Mouse (Mus musculus): ENCODE data around the gene Irf2. TPM values are rescaled to one million over a fixed set of nuclear protein-coding genes. Genes with fewer than 3 reads are reported as not detected.

Irf2 gene
- polyA plus RNA-seq, 1 experiment from 2014 or later, result 27.0 TPM

- H3K9me3 ChIP-seq (ENCODE audit: control insufficient read depth, low read length), result no peaks in the 10 kb centered on the region
- no peak overlapping the region for H3K27ac ChIP-seq (replicated peaks)
- ATAC-seq (ENCODE audit: low FRiP score, low TSS enrichment), result peak; percentile 65
- peak; percentile 49 for DNase-seq (ENCODE audit: low spot score)
- TF ChIP-seq EP300 (optimal IDR thresholded peaks at IDR 0.05) (no peak), CTCF (IDR thresholded peaks at IDR 0.05; ENCODE audit: low read depth) (no peak)
- WGBS, result 60% methylated on average over 6 of the region's 6 CpGs
- H3K27me3 ChIP-seq (ENCODE audit: control insufficient read depth, insufficient read depth, low read length), result no peaks in the 10 kb centered on the region
- H3K4me2 ChIP-seq (replicated peaks; ENCODE audit: low read depth), result no peak overlapping the region
- H3K36me3 ChIP-seq (ENCODE audit: control insufficient read depth, insufficient read depth, low read length), result peaks cover 7% of the 10 kb centered on the region; the same call in 1 of the 2 replicates
- H3K4me1 ChIP-seq (replicated peaks; ENCODE audit: control insufficient read depth, insufficient read depth), result no peaks in the 10 kb centered on the region
- H3K9ac ChIP-seq (ENCODE audit: low read length), result no peak overlapping the region
- H3K4me3 ChIP-seq (ENCODE audit: low read depth, low read length), result no peak overlapping the region
These were observed 109.4 kb downstream of the Irf2 start for GRCm38 (mm10) chr8:46848931-46849330.

DNA sequence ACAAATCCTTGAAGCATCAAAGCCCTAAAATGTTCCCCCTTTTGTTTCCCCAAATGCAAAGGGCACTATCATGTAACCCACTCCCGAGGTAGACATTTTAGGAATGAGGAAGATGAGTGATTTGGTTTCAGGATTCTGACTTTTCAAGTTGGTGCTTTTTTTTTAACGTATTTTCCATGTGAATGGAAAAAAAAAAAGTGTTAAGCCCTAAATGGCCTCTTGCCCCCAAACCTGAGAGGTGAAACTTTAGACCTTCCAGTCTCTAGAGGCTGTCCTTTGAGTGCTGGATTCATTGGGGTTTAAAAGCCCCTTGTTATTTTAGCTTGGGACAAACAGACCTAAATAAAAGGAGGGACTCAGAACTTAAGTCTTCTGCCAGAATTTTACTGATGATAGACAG lies 109.9 kb downstream of the Irf2 start:
- no peak for TF ChIP-seq EP300 (optimal IDR thresholded peaks at IDR 0.05)
- no peak for TF ChIP-seq CTCF (IDR thresholded peaks at IDR 0.05; ENCODE audit: low read depth)
- Histone ChIP-seq H3K4me3 (ENCODE audit: low read depth, low read length) (no peak overlapping the region), H3K27ac (replicated peaks) (no peak overlapping the region), H3K4me2 (replicated peaks; ENCODE audit: low read depth) (no peak overlapping the region), H3K27me3 (ENCODE audit: control insufficient read depth, insufficient read depth, low read length) (no peaks in the 10 kb centered on the region), H3K9me3 (ENCODE audit: control insufficient read depth, low read length) (no peaks in the 10 kb centered on the region), H3K36me3 (ENCODE audit: control insufficient read depth, insufficient read depth, low read length) (peaks cover 7% of the 10 kb centered on the region; the same call in 1 of the 2 replicates), H3K4me1 (replicated peaks; ENCODE audit: control insufficient read depth, insufficient read depth) (no peaks in the 10 kb centered on the region), H3K9ac (ENCODE audit: low read length) (no peak overlapping the region)
- no peak for DNase-seq (ENCODE audit: low spot score)
- 36% methylated on average over 2 of the region's 2 CpGs for WGBS
- no peak for ATAC-seq (ENCODE audit: low FRiP score, low TSS enrichment)

DNA sequence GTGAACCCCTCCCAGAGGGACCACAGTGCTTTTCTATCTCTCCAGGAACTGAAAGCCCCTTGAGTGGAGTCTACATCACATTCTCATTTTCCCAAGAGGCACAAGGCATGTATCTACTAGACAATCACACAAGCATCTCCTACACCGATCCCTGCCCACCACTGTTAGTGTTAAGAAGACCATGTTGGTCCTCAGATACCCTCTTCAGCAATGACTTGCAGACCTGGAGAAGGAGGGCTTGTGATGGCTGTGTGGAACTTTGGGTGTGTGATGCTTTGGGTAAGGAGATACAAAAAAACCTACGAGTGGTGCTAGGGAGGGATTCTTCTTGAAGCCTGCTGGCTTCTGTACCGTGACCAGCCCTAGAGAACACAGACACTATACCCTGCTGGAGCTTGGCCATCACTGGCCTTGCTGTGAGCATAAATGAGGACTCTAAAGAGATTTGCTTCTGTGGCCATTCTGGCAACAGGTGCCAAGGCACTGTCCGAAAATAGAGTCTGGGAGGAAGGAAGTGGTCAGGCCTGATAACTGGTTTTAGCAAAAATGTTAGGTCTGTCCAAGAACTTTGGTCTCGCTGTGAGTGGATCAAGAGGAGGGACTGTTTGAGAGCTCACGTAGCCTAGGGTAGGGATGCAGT lies 110.8 kb downstream of the Irf2 start:
- Histone ChIP-seq H3K9ac (ENCODE audit: low read length) (no peak overlapping the region), H3K4me1 (replicated peaks; ENCODE audit: control insufficient read depth, insufficient read depth) (no peaks in the 10 kb centered on the region), H3K27ac (replicated peaks) (no peak overlapping the region), H3K4me2 (replicated peaks; ENCODE audit: low read depth) (no peak overlapping the region), H3K9me3 (ENCODE audit: control insufficient read depth, low read length) (no peaks in the 10 kb centered on the region), H3K4me3 (ENCODE audit: low read depth, low read length) (no peak overlapping the region), H3K27me3 (ENCODE audit: control insufficient read depth, insufficient read depth, low read length) (no peaks in the 10 kb centered on the region), H3K36me3 (ENCODE audit: control insufficient read depth, insufficient read depth, low read length) (peaks cover 7% of the 10 kb centered on the region; the same call in 1 of the 2 replicates)
- DNase-seq (ENCODE audit: low spot score), result no peak
- no peak for TF ChIP-seq CTCF (IDR thresholded peaks at IDR 0.05; ENCODE audit: low read depth)
- TF ChIP-seq EP300 (optimal IDR thresholded peaks at IDR 0.05), result no peak
- 84% methylated on average over 6 of the region's 6 CpGs for WGBS
- no peak for ATAC-seq (ENCODE audit: low FRiP score, low TSS enrichment)

DNA sequence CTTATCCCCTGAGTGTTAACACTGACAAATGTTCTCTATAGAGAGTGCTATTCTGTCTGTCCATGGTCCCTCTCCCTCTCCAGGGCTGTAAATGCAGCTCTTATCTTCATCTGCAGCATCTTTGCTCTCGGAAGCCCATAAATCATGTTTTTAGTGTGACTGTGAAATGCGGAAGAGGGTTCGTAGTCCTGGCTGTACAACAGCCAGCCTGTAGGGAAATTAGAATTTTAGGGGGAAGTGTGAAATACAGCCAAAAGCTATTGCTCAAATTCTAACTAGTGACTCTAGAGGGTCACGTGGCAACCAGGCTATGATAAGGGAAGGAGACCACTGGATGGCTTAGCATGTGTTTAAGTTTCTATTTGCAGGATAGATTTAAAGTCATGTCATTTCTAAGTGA lies 112.0 kb downstream of the Irf2 start:
- 63% methylated on average over 4 of the region's 4 CpGs for WGBS
- H3K4me1 ChIP-seq (replicated peaks; ENCODE audit: control insufficient read depth, insufficient read depth), result no peaks in the 10 kb centered on the region
- TF ChIP-seq EP300 (optimal IDR thresholded peaks at IDR 0.05), result no peak
- TF ChIP-seq CTCF (IDR thresholded peaks at IDR 0.05; ENCODE audit: low read depth), result no peak
- H3K36me3 ChIP-seq (ENCODE audit: control insufficient read depth, insufficient read depth, low read length), result peaks cover 5% of the 10 kb centered on the region; the same call in 1 of the 2 replicates
- H3K4me3 ChIP-seq (ENCODE audit: low read depth, low read length), result no peak overlapping the region
- H3K27ac ChIP-seq (replicated peaks), result no peak overlapping the region
- no peak for ATAC-seq (ENCODE audit: low FRiP score, low TSS enrichment)
- no peak overlapping the region for H3K4me2 ChIP-seq (replicated peaks; ENCODE audit: low read depth)
- H3K9ac ChIP-seq (ENCODE audit: low read length), result no peak overlapping the region
- no peaks in the 10 kb centered on the region for H3K9me3 ChIP-seq (ENCODE audit: control insufficient read depth, low read length)
- no peaks in the 10 kb centered on the region for H3K27me3 ChIP-seq (ENCODE audit: control insufficient read depth, insufficient read depth, low read length)
- DNase-seq (ENCODE audit: low spot score), result no peak

DNA sequence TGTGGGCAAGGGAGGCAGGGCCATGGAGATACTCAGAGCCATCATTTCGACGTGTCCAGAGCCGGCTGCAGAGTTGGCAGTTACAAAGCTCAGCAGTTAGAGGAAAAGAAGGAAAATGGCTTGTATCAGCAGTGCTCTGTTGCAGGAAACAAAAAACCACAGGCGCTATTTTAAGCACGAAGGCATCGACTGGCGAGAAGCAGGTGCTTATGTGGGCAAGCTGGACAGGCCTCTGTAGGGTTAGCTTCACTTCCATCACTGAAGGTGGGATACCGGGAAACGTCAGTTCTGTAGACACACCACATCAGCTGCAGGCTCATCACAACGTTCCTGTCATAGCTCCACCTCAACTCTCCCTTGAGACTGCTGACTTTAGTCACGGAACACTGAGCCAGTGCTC lies 112.8 kb downstream of the Irf2 start:
- ATAC-seq (ENCODE audit: low FRiP score, low TSS enrichment), result no peak
- Histone ChIP-seq H3K27me3 (ENCODE audit: control insufficient read depth, insufficient read depth, low read length) (no peaks in the 10 kb centered on the region), H3K4me3 (ENCODE audit: low read depth, low read length) (no peak overlapping the region), H3K9ac (ENCODE audit: low read length) (no peak overlapping the region), H3K9me3 (ENCODE audit: control insufficient read depth, low read length) (no peaks in the 10 kb centered on the region), H3K4me1 (replicated peaks; ENCODE audit: control insufficient read depth, insufficient read depth) (no peaks in the 10 kb centered on the region), H3K27ac (replicated peaks) (0 out of 2 replicates have a peak overlapping the region, but pooled peaks have one; percentile 2), H3K4me2 (replicated peaks; ENCODE audit: low read depth) (no peak overlapping the region), H3K36me3 (ENCODE audit: control insufficient read depth, insufficient read depth, low read length) (0 out of 2 replicates have a peak, but pooled peaks cover 5% of the 10 kb centered on the region)
- DNase-seq (ENCODE audit: low spot score), result no peak
- TF ChIP-seq EP300 (optimal IDR thresholded peaks at IDR 0.05), result no peak
- TF ChIP-seq CTCF (IDR thresholded peaks at IDR 0.05; ENCODE audit: low read depth), result no peak
- WGBS, result 79% methylated on average over 11 of the region's 11 CpGs

DNA sequence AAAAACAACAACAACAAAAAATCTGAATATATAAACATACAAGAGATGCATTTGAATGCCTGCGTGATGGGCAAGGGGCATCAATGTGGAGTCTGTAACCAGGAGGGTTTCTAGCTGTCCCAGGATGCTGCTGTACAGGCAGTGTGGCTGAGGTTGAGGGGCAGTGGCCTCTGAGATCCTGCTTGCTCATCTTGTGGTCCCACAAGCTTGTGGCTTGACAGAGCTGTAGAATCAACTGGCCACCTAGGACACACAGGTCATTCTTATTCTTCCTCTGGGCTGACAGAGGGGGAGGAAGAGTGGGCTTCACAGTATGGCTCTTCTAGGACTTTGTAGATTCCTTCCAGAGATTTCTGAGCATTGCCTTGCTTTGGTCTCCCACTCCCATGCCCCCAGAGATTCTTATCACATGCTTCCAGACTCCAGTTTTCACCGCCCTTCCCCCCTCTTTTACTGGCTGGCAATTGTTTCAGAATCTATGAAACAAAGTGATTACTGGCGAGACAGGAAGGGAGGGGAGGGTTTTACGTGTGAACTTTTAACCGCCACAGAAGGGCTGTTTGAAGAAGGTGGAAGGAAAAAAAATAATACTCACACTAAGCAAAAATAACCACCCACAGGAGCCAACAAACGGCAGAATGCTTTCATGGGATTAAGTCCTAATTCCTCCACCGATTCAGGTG lies 119.8 kb downstream of the Irf2 start:
- no peaks in the 10 kb centered on the region for H3K9me3 ChIP-seq (ENCODE audit: control insufficient read depth, low read length)
- DNase-seq (ENCODE audit: low spot score) (no peak), ATAC-seq (ENCODE audit: low FRiP score, low TSS enrichment) (no peak)
- no peak overlapping the region for H3K4me3 ChIP-seq (ENCODE audit: low read depth, low read length)
- H3K9ac ChIP-seq (ENCODE audit: low read length), result no peak overlapping the region
- peak overlapping the region; percentile 45; the same call in 1 of the 2 replicates for H3K27ac ChIP-seq (replicated peaks)
- H3K36me3 ChIP-seq (ENCODE audit: control insufficient read depth, insufficient read depth, low read length), result no peaks in the 10 kb centered on the region
- H3K4me2 ChIP-seq (replicated peaks; ENCODE audit: low read depth), result no peak overlapping the region
- TF ChIP-seq CTCF (IDR thresholded peaks at IDR 0.05; ENCODE audit: low read depth) (no peak), EP300 (optimal IDR thresholded peaks at IDR 0.05) (no peak)
- H3K4me1 ChIP-seq (replicated peaks; ENCODE audit: control insufficient read depth, insufficient read depth), result no peaks in the 10 kb centered on the region
- 31% methylated on average over 7 of the region's 7 CpGs for WGBS
- no peaks in the 10 kb centered on the region for H3K27me3 ChIP-seq (ENCODE audit: control insufficient read depth, insufficient read depth, low read length)
